Mouse (Mus musculus) kidney, embryonic 15.5 days (tissue): ENCODE results near the gene Gabrb1. TPM values are rescaled to one million over a fixed set of nuclear protein-coding genes. Genes with fewer than 3 reads are reported as not detected.

ENCODE experiments used
- ATAC-seq: fragments of 200-750 bp; cut with Nextera tagmentation; replicated peaks from 2 replicates; pipeline ENCODE4 v1.8.0; 2017; ENCODE audit warnings: moderate TSS enrichment; ENCODE audit not compliant: low FRiP score
- H3K27ac ChIP-seq: fragments of 300-500 bp; sonication (generic); 2 replicates; pipeline ENCODE4 v1.5.1; 2015; ENCODE audit warnings: mild to moderate bottlenecking, inconsistent platforms
- H3K27me3 ChIP-seq: fragments of 300-500 bp; sonication (generic); 2 replicates; pipeline ENCODE4 v1.6.1; 2015; ENCODE audit warnings: inconsistent platforms
- H3K36me3 ChIP-seq: fragments of 300-500 bp; sonication (generic); 2 replicates; pipeline ENCODE4 v1.6.1; 2015; ENCODE audit warnings: inconsistent platforms
- H3K4me1 ChIP-seq: fragments of 300-500 bp; sonication (generic); 2 replicates; pipeline ENCODE4 v1.6.1; 2015; ENCODE audit warnings: inconsistent platforms
- H3K4me2 ChIP-seq: fragments of 300-500 bp; sonication (generic); 2 replicates; pipeline ENCODE4 v1.6.1; 2015; ENCODE audit warnings: moderate library complexity, mild to moderate bottlenecking, inconsistent platforms
- H3K4me3 ChIP-seq: fragments of 300-500 bp; sonication (generic); replicated peaks from 2 replicates; pipeline ENCODE4 v1.5.1; 2015; ENCODE audit warnings: mild to moderate bottlenecking, inconsistent platforms
- H3K9ac ChIP-seq: fragments of 300-500 bp; sonication (generic); 2 replicates; pipeline ENCODE4 v1.6.1; 2015; ENCODE audit warnings: mild to moderate bottlenecking, inconsistent platforms
- H3K9me3 ChIP-seq: fragments of 300-500 bp; sonication (generic); replicated peaks from 2 replicates; pipeline ENCODE4 v1.6.1; 2016; ENCODE audit warnings: inconsistent platforms
- WGBS: fragments of 180-500 bp; shearing (Covaris S2); methylation state at CpG from one replicate; pipeline ENCODE4 v1.1.7; 2015; ENCODE audit warnings: mixed read lengths; 5-methylcytosine and 5-hydroxymethylcytosine counted together
- polyA plus RNA-seq: library from polyadenylated mRNA; unstranded; fragments of >200 nt; fragmentation: Nextera tagmentation; extraction: Ambion mirVana; gene quantifications from 2 replicates; pipeline ENCODE4 v1.2.1, GENCODE M21; 2015

Gene Gabrb1
- polyA plus RNA-seq, 1 experiment from 2014 or later: 0.49 TPM

GRCm38 (mm10) chr5:71700468-71701272 lies 42.8 kb downstream of the Gabrb1 start:
- Histone ChIP-seq H3K9me3 (no peaks in the 10 kb centered on the region), H3K4me3 (peak overlapping the region; percentile 50), H3K27ac (no peak overlapping the region), H3K4me2 (peak overlapping the region; percentile 79), H3K9ac (0 out of 2 replicates have a peak overlapping the region, but pooled peaks have one; percentile 29), H3K27me3 (peaks cover 26% of the 10 kb centered on the region; the same call in 1 of the 2 replicates), H3K4me1 (peaks cover 7% of the 10 kb centered on the region), H3K36me3 (no peaks in the 10 kb centered on the region)
- ATAC-seq: peak; percentile 96
- WGBS: under 1% methylated on average over 46 of the region's 46 CpGs

DNA sequence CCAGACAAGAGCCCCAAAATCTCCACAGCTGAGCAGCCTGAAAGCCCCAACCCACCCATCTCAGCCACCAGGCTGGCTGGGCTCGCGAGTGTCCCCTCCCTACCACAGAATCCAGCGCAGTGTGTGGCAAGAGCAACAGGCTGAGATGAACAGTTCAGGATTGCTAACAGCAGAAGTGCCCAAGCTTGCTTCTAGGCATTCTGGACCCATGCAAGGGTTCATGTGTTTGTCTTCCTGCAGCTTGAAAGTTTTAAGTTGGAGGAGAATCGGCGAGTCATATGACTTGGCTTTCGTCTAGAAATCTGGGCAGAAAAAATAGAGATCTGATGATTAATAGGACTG lies 43.3 kb downstream of the Gabrb1 start:
- Histone ChIP-seq H3K9ac (0 out of 2 replicates have a peak overlapping the region, but pooled peaks have one; percentile 29), H3K27me3 (peaks cover 26% of the 10 kb centered on the region; the same call in 1 of the 2 replicates), H3K36me3 (no peaks in the 10 kb centered on the region), H3K9me3 (no peaks in the 10 kb centered on the region), H3K27ac (no peak overlapping the region), H3K4me2 (peak overlapping the region; percentile 79), H3K4me1 (peaks cover 7% of the 10 kb centered on the region), H3K4me3 (peak overlapping the region; percentile 50)
- ATAC-seq: peak; percentile 78
- 3% methylated on average over 6 of the region's 6 CpGs for WGBS

GRCm38 (mm10) chr5:71732931-71733792 lies 75.2 kb downstream of the Gabrb1 start:
- Histone ChIP-seq H3K9ac (no peak overlapping the region), H3K9me3 (no peaks in the 10 kb centered on the region), H3K4me3 (no peak overlapping the region), H3K4me1 (no peaks in the 10 kb centered on the region), H3K27me3 (no peaks in the 10 kb centered on the region), H3K4me2 (no peak overlapping the region), H3K36me3 (no peaks in the 10 kb centered on the region), H3K27ac (no peak overlapping the region)
- ATAC-seq: no peak
- WGBS: 85% methylated on average over 8 of the region's 8 CpGs

GRCm38 (mm10) chr5:71747411-71747810 lies 89.5 kb downstream of the Gabrb1 start:
- ATAC-seq: no peak

GRCm38 (mm10) chr5:71753966-71754365 lies 96.1 kb downstream of the Gabrb1 start:
- Histone ChIP-seq H3K36me3 (no peaks in the 10 kb centered on the region), H3K27ac (no peak overlapping the region), H3K4me3 (no peak overlapping the region), H3K4me1 (no peaks in the 10 kb centered on the region), H3K9me3 (no peaks in the 10 kb centered on the region), H3K4me2 (no peak overlapping the region), H3K27me3 (no peaks in the 10 kb centered on the region), H3K9ac (no peak overlapping the region)
- WGBS: 82% methylated on average over 5 of the region's 5 CpGs
- no peak for ATAC-seq

More at GRCm38 (mm10) chr5:71747411-71747810, 89.5 kb downstream of the Gabrb1 start:
- 88% methylated on average over 2 of the region's 2 CpGs for WGBS
- Histone ChIP-seq H3K4me1 (no peaks in the 10 kb centered on the region), H3K9me3 (no peaks in the 10 kb centered on the region), H3K36me3 (no peaks in the 10 kb centered on the region), H3K4me3 (no peak overlapping the region), H3K27ac (no peak overlapping the region), H3K4me2 (no peak overlapping the region), H3K27me3 (no peaks in the 10 kb centered on the region), H3K9ac (no peak overlapping the region)

- no peak overlapping the region for H3K4me3 ChIP-seq
- ATAC-seq: no peak
- no peak overlapping the region for H3K4me2 ChIP-seq
- no peaks in the 10 kb centered on the region for H3K9me3 ChIP-seq
- H3K27me3 ChIP-seq: no peaks in the 10 kb centered on the region
- H3K27ac ChIP-seq: no peak overlapping the region
- H3K36me3 ChIP-seq: no peaks in the 10 kb centered on the region
- H3K9ac ChIP-seq: no peak overlapping the region
- H3K4me1 ChIP-seq: no peaks in the 10 kb centered on the region
- WGBS: 91% methylated on average over 6 of the region's 6 CpGs
Observed at GRCm38 (mm10) chr5:71761105-71761504, 103.2 kb downstream of the Gabrb1 start.

GRCm38 (mm10) chr5:71781514-71782179 lies 123.7 kb downstream of the Gabrb1 start:
- Histone ChIP-seq H3K36me3 (no peaks in the 10 kb centered on the region), H3K9me3 (no peaks in the 10 kb centered on the region), H3K4me1 (no peaks in the 10 kb centered on the region), H3K4me3 (no peak overlapping the region), H3K27ac (no peak overlapping the region), H3K27me3 (no peaks in the 10 kb centered on the region), H3K4me2 (no peak overlapping the region), H3K9ac (no peak overlapping the region)
- no peak for ATAC-seq
- WGBS: 83% methylated on average over 2 of the region's 2 CpGs

GRCm38 (mm10) chr5:71822862-71823261 lies 164.9 kb downstream of the Gabrb1 start:
- 44% methylated on average over 1 of the region's 1 CpGs for WGBS
- H3K4me1 ChIP-seq: no peaks in the 10 kb centered on the region
- no peak overlapping the region for H3K4me3 ChIP-seq
- H3K9me3 ChIP-seq: no peaks in the 10 kb centered on the region
- H3K27ac ChIP-seq: no peak overlapping the region
- no peaks in the 10 kb centered on the region for H3K36me3 ChIP-seq
- no peak for ATAC-seq
- no peak overlapping the region for H3K4me2 ChIP-seq
- H3K27me3 ChIP-seq: no peaks in the 10 kb centered on the region
- no peak overlapping the region for H3K9ac ChIP-seq

DNA sequence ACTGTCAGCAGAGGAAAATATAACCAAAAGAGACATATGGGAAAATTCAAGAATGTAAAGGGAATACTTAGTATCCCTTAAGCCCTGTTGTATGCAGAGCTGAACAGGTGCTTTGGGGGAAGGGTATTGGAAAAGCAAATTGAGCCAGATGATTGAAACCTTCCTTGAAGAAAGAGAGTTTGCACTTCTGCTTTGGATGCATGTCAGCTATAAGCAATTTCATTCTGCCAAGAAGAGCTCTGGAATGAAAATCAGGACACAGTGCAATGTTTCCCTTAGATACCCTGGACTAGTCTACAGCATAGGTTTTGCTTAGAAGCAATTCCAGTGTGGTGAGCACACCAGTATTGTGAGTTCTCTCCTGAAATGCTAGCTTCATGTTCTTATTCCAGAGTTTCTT lies 170.4 kb downstream of the Gabrb1 start:
- no peaks in the 10 kb centered on the region for H3K4me1 ChIP-seq
- H3K4me2 ChIP-seq: no peak overlapping the region
- ATAC-seq: no peak
- H3K4me3 ChIP-seq: no peak overlapping the region
- H3K9me3 ChIP-seq: no peaks in the 10 kb centered on the region
- H3K9ac ChIP-seq: no peak overlapping the region
- H3K36me3 ChIP-seq: no peaks in the 10 kb centered on the region
- H3K27ac ChIP-seq: no peak overlapping the region
- no peaks in the 10 kb centered on the region for H3K27me3 ChIP-seq

GRCm38 (mm10) chr5:71828996-71829395 lies 171.1 kb downstream of the Gabrb1 start:
- H3K9ac ChIP-seq: no peak overlapping the region
- H3K27ac ChIP-seq: no peak overlapping the region
- no peaks in the 10 kb centered on the region for H3K27me3 ChIP-seq
- 67% methylated on average over 1 of the region's 1 CpGs for WGBS
- H3K4me3 ChIP-seq: no peak overlapping the region
- H3K9me3 ChIP-seq: no peaks in the 10 kb centered on the region
- no peak overlapping the region for H3K4me2 ChIP-seq
- ATAC-seq: no peak
- H3K4me1 ChIP-seq: no peaks in the 10 kb centered on the region
- no peaks in the 10 kb centered on the region for H3K36me3 ChIP-seq

GRCm38 (mm10) chr5:71830342-71830741 lies 172.4 kb downstream of the Gabrb1 start:
- Histone ChIP-seq H3K27me3 (no peaks in the 10 kb centered on the region), H3K4me1 (no peaks in the 10 kb centered on the region), H3K9ac (no peak overlapping the region), H3K9me3 (no peaks in the 10 kb centered on the region), H3K36me3 (no peaks in the 10 kb centered on the region), H3K4me2 (no peak overlapping the region), H3K4me3 (no peak overlapping the region), H3K27ac (no peak overlapping the region)
- 90% methylated on average over 2 of the region's 2 CpGs for WGBS
- ATAC-seq: no peak

DNA sequence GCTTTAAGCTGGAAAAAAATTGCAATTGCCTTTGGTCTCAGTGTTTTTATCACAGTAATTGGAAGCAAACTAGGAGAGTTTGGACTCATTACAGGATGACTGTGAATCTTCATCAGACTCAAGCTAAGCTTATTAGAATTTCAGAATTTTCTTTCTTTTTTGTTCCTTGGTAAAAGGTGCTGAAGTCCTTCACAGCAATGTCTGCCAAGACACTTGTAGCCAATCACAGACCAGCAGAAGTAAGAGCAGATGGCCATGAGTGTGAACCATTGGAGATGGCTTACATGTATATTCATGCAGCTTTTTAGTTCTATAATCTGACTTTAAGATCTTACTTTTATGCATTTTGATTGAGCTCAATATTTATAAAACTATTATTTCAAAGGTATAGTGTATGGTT lies 184.3 kb downstream of the Gabrb1 start:
- no peaks in the 10 kb centered on the region for H3K4me1 ChIP-seq
- no peaks in the 10 kb centered on the region for H3K36me3 ChIP-seq
- no peak overlapping the region for H3K4me2 ChIP-seq
- H3K9me3 ChIP-seq: no peaks in the 10 kb centered on the region
- no peak overlapping the region for H3K4me3 ChIP-seq
- no peak overlapping the region for H3K9ac ChIP-seq
- H3K27ac ChIP-seq: no peak overlapping the region
- no peak for ATAC-seq
- no peaks in the 10 kb centered on the region for H3K27me3 ChIP-seq
